Mouse (Mus musculus): ENCODE measurements around the gene Gm20696.

DNA sequence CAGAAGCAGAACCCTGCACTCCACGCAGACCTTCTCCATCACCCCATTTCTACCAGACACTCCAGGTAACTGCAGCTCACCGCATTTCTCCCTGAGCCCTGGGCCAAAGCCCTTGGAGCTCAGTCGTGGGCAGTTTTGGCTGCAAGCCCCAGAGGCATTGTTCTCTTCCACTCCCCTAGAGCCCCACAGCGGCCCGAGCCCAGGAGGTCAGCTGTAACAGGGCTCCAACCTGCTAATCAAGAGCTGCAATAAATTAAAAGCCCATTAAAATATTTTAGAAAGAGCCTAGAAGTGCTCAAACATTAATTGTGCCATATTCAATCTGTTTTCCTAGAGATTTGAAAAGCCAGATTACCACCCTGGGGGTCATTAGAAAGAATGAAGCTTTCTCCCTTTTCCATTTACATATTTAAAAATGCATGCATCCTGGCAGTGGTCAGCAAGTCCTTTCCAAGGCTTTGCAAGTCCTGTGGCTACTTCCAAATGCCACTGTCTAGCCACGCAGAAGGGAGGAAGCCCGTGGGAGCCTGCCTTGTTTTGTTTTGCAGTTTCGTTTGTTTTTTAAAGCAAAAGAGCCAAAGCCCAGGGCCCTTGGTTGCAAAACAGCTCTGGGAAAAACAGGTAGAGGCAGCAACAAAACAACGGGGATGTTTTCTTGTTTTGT lies 227.3 kb downstream of the Gm20696 start:
- TF ChIP-seq CHD2 (IDR thresholded peaks at IDR 0.05; ENCODE audit: low read depth, low read length) (no peak), MAFK (IDR thresholded peaks at IDR 0.05; ENCODE audit: insufficient read depth, low read depth, low read length) (no peak), HCFC1 (IDR thresholded peaks at IDR 0.05; ENCODE audit: borderline replicate concordance, insufficient read depth, low read length) (no peak), ZNF384 (IDR thresholded peaks at IDR 0.05; ENCODE audit: low read depth, low read length) (no peak)
